Mouse (Mus musculus) large intestine, adult 2 months (tissue): Measurements from ENCODE around the gene LTO1. TPM values are rescaled to one million over a fixed set of nuclear protein-coding genes. Genes with fewer than 3 reads are reported as not detected.

Experiments used
- DNase-seq: peaks from one replicate; pipeline ENCODE4 v3.0.0-alpha.2; 2012; ENCODE audit warnings: low read depth, low spot score
- WGBS: fragments of 180-500 bp; shearing (Covaris S2); methylation state at CpG from one replicate; pipeline ENCODE4 v1.1.7; 2018; 5-methylcytosine and 5-hydroxymethylcytosine counted together
- polyA plus RNA-seq: library from polyadenylated mRNA; depleted of rRNA; stranded (reverse); fragments of >200 nt; gene quantifications from 2 replicates; pipeline ENCODE4 v1.2.3, GENCODE M21; 2012

Gene LTO1
- polyA plus RNA-seq, 1 experiment = 20.9 TPM

- WGBS = 12% methylated on average over 28 of the region's 28 CpGs
- no peak for DNase-seq
Observed at GRCm38 (mm10) chr7:144906708-144907397, 8.0 kb upstream of the LTO1 start.

- DNase-seq = no peak
- WGBS = 7% methylated on average over 8 of the region's 8 CpGs
Observed at GRCm38 (mm10) chr7:144907793-144908192, 7.1 kb upstream of the LTO1 start.

- WGBS = 33% methylated on average over 7 of the region's 7 CpGs
- no peak for DNase-seq
Observed at GRCm38 (mm10) chr7:144908705-144909104, 6.2 kb upstream of the LTO1 start.

- DNase-seq = no peak
- WGBS = 67% methylated on average over 1 of the region's 1 CpGs
Observed at GRCm38 (mm10) chr7:144911121-144911520, 3.8 kb upstream of the LTO1 start.

- no peak for DNase-seq
- 83% methylated on average over 4 of the region's 4 CpGs for WGBS
Observed at GRCm38 (mm10) chr7:144912897-144913296, 2.0 kb upstream of the LTO1 start.

- no peak for DNase-seq
- WGBS = 9% methylated on average over 17 of the region's 17 CpGs
Observed at GRCm38 (mm10) chr7:144914296-144914947, 478 bp upstream of the LTO1 start.

GRCm38 (mm10) chr7:144918823-144919222 lies 3.9 kb downstream of the LTO1 start:
- 86% methylated on average over 1 of the region's 1 CpGs for WGBS
- no peak for DNase-seq

GRCm38 (mm10) chr7:144927591-144927990 lies 12.7 kb downstream of the LTO1 start:
- WGBS = 80% methylated on average over 2 of the region's 2 CpGs
- DNase-seq = no peak

- no peak for DNase-seq
- WGBS = 81% methylated on average over 4 of the region's 4 CpGs
Observed at GRCm38 (mm10) chr7:144928009-144928888, 13.3 kb downstream of the LTO1 start.

- WGBS = 53% methylated on average over 6 of the region's 6 CpGs
- DNase-seq = no peak
Observed at GRCm38 (mm10) chr7:144928889-144929210, 13.9 kb downstream of the LTO1 start.

GRCm38 (mm10) chr7:144929506-144929905 lies 14.6 kb downstream of the LTO1 start:
- DNase-seq = no peak
- WGBS = 22% methylated on average over 8 of the region's 8 CpGs

GRCm38 (mm10) chr7:144929931-144930330 lies 15.0 kb downstream of the LTO1 start:
- DNase-seq = no peak
- WGBS = 76% methylated on average over 5 of the region's 5 CpGs

GRCm38 (mm10) chr7:144931778-144932177 lies 16.9 kb downstream of the LTO1 start:
- 30% methylated on average over 3 of the region's 3 CpGs for WGBS
- DNase-seq = no peak

- WGBS = 69% methylated on average over 18 of the region's 18 CpGs
- DNase-seq = no peak
Observed at GRCm38 (mm10) chr7:144932389-144932937, 17.6 kb downstream of the LTO1 start.

- WGBS = 65% methylated on average over 3 of the region's 3 CpGs
- DNase-seq = no peak
Observed at GRCm38 (mm10) chr7:144933336-144933735, 18.4 kb downstream of the LTO1 start.

- WGBS = 83% methylated on average over 8 of the region's 8 CpGs
Observed at GRCm38 (mm10) chr7:144933796-144934195, 18.9 kb downstream of the LTO1 start.

GRCm38 (mm10) chr7:144934901-144935300 lies 20.0 kb downstream of the LTO1 start:
- WGBS = 84% methylated on average over 5 of the region's 5 CpGs
- no peak for DNase-seq

More at GRCm38 (mm10) chr7:144933796-144934195, 18.9 kb downstream of the LTO1 start:
- no peak for DNase-seq

GRCm38 (mm10) chr7:144935563-144935962 lies 20.7 kb downstream of the LTO1 start:
- 46% methylated on average over 5 of the region's 5 CpGs for WGBS
- DNase-seq = no peak

GRCm38 (mm10) chr7:144936311-144936880 lies 21.5 kb downstream of the LTO1 start:
- DNase-seq = no peak
- 82% methylated on average over 4 of the region's 4 CpGs for WGBS

- under 1% methylated on average over 20 of the region's 20 CpGs for WGBS
- DNase-seq = peak; percentile 70
Observed at GRCm38 (mm10) chr7:144937490-144937889, 22.6 kb downstream of the LTO1 start.
